Mouse (Mus musculus) forebrain, embryonic 16.5 days (tissue): ENCODE data around the gene Ak8. TPM values are rescaled to one million over a fixed set of nuclear protein-coding genes. Genes with fewer than 3 reads are reported as not detected.

Source experiments
- ATAC-seq: fragments of 200-750 bp; cut with Nextera tagmentation; 2 replicates; pipeline ENCODE4 v1.8.0; 2017; ENCODE audit warnings: mild to moderate bottlenecking, moderate library complexity
- H3K27ac ChIP-seq: fragments of 300-500 bp; sonication (generic); 2 replicates; pipeline ENCODE4 v1.5.1; 2014; ENCODE audit warnings: low read length, control low read depth
- H3K27me3 ChIP-seq: fragments of 300-500 bp; sonication (generic); replicated peaks from 2 replicates; pipeline ENCODE4 v1.6.1; 2014; ENCODE audit warnings: low read length; ENCODE audit not compliant: control insufficient read depth, insufficient read depth
- H3K36me3 ChIP-seq: fragments of 300-500 bp; sonication (generic); 2 replicates; pipeline ENCODE4 v1.6.1; 2014; ENCODE audit not compliant: control insufficient read depth, insufficient read depth
- H3K4me1 ChIP-seq: fragments of 300-500 bp; sonication (generic); replicated peaks from 2 replicates; pipeline ENCODE4 v1.6.1; 2014; ENCODE audit warnings: low read length; ENCODE audit not compliant: control insufficient read depth, insufficient read depth
- H3K4me2 ChIP-seq: fragments of 300-500 bp; sonication (generic); 2 replicates; pipeline ENCODE4 v1.6.1; 2014; ENCODE audit warnings: mild to moderate bottlenecking, low read length, control low read depth
- H3K4me3 ChIP-seq: fragments of 300-500 bp; sonication (generic); replicated peaks from 2 replicates; pipeline ENCODE4 v1.5.1; 2014; ENCODE audit warnings: mild to moderate bottlenecking, low read length, control low read depth
- H3K9ac ChIP-seq: fragments of 300-500 bp; sonication (generic); replicated peaks from 2 replicates; pipeline ENCODE4 v1.6.1; 2014; ENCODE audit warnings: low read depth, low read length, control low read depth
- H3K9me3 ChIP-seq: fragments of 300-500 bp; sonication (generic); 2 replicates; pipeline ENCODE4 v1.6.1; 2016; ENCODE audit warnings: low read length; ENCODE audit not compliant: control insufficient read depth
- WGBS: fragments of 180-500 bp; shearing (Covaris S2); extraction: QIAGEN DNeasy Blood & Tissue Kit; methylation state at CpG from one replicate; pipeline ENCODE4 v1.1.7; 2014; 5-methylcytosine and 5-hydroxymethylcytosine counted together
- polyA plus RNA-seq: library from polyadenylated mRNA; unstranded; fragments of >200 nt; fragmentation: Nextera tagmentation; extraction: Ambion mirVana; gene quantifications from 2 replicates; pipeline ENCODE4 v1.2.1, GENCODE M21; 2015

The Ak8 gene
- polyA plus RNA-seq, 1 experiment from 2014 or later: 1.0 TPM

DNA sequence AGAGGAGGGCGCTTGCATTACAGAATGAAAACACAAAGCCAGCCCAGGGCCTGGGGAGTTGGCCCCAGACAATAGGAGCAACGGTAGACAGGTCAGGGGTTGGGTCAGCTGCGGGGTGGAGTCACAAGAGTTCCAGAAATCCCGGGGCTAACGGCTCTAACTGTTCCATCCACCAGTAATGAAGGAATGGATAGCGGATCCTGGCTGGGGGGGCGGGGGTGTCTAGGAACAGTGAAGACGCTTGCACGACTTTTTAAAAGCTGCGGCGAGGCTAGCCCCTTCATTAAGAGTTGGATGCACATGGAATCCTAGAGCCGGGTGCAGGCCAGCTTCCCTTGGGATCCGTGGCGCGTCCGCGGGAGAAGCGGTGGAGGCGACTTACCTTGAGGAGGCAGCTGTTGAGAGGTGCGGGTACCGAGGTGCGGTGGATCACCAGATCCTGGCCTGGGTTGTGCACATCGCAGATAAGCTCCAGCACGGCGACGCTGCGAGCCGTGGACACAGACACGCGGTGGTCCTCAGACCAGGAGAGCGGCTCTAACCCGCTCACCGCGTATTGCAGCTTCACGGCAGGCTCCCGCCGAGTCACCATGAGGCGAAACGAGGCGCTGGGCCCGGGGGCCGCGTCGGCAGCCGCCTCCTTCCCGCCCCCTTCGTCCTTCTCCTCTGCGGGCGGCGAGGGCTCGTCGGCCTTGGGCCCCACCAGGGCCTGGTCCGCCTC lies 139.7 kb downstream of the Ak8 start:
- peak; percentile 61 for ATAC-seq
- WGBS: under 1% methylated on average over 46 of the region's 53 CpGs
- Histone ChIP-seq H3K9me3 (no peaks in the 10 kb centered on the region), H3K27me3 (no peaks in the 10 kb centered on the region), H3K4me3 (peak overlapping the region; percentile 98), H3K4me2 (peak overlapping the region; percentile 99), H3K36me3 (peaks cover 5% of the 10 kb centered on the region; the same call in 1 of the 2 replicates), H3K4me1 (peaks cover 35% of the 10 kb centered on the region), H3K9ac (peak overlapping the region; percentile 92), H3K27ac (peak overlapping the region; percentile 72)

DNA sequence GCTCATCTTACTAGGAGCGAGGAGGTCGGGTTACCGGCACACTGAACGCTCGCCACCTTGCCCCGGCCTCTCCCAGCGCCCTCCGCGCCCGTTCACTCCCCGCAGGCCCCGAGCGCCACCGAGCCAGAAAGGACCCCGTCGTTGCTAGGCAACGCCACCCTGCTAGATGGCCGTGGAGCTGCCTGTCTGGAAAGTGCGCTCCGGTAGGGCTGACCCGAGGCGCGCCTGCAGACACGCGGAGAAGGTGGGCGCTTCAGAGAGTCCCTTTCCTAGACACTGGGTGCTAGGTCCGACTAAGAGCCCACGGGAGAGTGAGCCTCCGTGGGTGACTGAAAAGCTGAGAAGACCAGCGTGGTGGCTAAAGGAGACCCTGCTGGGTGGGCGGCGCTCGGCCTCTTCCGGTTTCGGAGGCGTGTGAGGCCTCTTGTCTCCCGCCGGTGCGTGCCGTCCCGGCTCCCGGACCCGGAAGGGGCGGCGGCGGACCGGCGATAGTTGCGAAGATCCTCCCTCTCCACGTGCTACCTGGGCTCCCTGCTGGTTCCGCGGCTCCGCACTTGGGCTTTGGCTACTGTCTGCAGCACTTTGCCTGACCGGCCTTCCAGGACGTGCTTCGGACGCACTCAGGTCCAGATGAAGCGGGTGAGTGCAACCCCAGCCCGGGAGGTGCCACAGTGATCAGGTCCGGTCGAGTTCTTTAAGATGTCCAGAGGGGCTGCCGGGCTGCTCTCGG lies 140.4 kb downstream of the Ak8 start, which contains the start of the genes Gtf3c4 and Ddx31:
Gene Gtf3c4 (minus strand): TSS at position 139 of the 730 bp plus-strand sequence.
Gene Ddx31 (plus strand): TSS at position 185 of the 730 bp plus-strand sequence.
- H3K4me3 ChIP-seq: peak within 1 kb of the TSS; percentile 98
- WGBS: under 1% methylated on average over 60 of the region's 63 CpGs
- ATAC-seq: peak; percentile 98
- H3K9me3 ChIP-seq: no peaks in the 10 kb centered on the region
- peak within 1 kb of the TSS; percentile 72 for H3K27ac ChIP-seq
- peak within 1 kb of the TSS; percentile 92 for H3K9ac ChIP-seq
- no peaks in the 10 kb centered on the region for H3K27me3 ChIP-seq
- peak within 1 kb of the TSS; percentile 99 for H3K4me2 ChIP-seq
- peaks cover 35% of the 10 kb centered on the region for H3K4me1 ChIP-seq
- 0 out of 2 replicates have a peak, but pooled peaks cover 4% of the 10 kb centered on the region for H3K36me3 ChIP-seq

DNA sequence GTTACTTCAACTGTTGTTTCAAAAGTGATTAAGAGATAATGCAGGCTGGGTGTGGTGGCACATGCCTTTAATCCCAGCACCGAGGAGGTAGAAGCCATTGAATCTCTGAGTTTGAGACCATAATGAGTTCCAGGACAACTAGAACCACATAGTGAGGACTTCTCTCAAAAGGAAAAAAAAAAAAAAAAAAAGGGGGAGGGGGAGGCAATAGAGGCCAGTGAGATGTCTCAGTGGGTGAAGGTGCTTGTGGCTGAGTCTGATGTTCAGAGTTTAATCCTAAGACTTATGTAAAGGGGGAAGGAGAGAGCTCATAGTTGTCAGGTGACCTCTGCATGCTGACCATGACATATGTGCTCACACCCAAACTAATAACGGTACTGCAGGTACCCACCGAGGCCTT lies 142.1 kb downstream of the Ak8 start:
- Histone ChIP-seq H3K4me2 (peak overlapping the region; percentile 92), H3K4me1 (peaks cover 35% of the 10 kb centered on the region), H3K9ac (no peak overlapping the region), H3K4me3 (no peak overlapping the region), H3K27ac (no peak overlapping the region), H3K27me3 (no peaks in the 10 kb centered on the region), H3K36me3 (0 out of 2 replicates have a peak, but pooled peaks cover 4% of the 10 kb centered on the region), H3K9me3 (no peaks in the 10 kb centered on the region)
- 82% methylated on average over 3 of the region's 3 CpGs for WGBS
- ATAC-seq: no peak

DNA sequence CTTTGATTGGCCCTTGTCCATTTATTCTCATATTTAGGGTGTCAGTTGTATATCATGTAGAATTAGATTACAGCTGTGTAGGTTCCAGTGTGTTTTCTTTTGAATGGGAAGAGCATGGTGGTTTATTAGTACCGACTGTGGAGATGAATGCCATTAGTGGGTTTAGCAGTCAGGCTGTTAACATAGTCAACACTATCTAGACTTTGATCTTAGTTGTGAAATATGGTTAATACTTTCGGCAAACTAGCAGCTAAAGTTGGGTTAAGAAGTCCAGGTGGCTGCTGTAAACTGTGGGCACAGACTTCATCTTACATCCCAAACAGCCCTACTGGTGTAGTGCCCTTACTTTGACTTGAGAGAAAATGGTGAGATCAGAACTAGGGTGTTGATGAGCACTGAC lies 148.9 kb downstream of the Ak8 start:
- Histone ChIP-seq H3K27me3 (no peaks in the 10 kb centered on the region), H3K4me3 (no peak overlapping the region), H3K4me1 (no peaks in the 10 kb centered on the region), H3K9ac (no peak overlapping the region), H3K36me3 (peaks cover 15% of the 10 kb centered on the region), H3K9me3 (no peaks in the 10 kb centered on the region), H3K27ac (no peak overlapping the region), H3K4me2 (no peak overlapping the region)
- no peak for ATAC-seq
- whole genome bisulfite sequencing: 90% methylated on average over 2 of the region's 2 CpGs

DNA sequence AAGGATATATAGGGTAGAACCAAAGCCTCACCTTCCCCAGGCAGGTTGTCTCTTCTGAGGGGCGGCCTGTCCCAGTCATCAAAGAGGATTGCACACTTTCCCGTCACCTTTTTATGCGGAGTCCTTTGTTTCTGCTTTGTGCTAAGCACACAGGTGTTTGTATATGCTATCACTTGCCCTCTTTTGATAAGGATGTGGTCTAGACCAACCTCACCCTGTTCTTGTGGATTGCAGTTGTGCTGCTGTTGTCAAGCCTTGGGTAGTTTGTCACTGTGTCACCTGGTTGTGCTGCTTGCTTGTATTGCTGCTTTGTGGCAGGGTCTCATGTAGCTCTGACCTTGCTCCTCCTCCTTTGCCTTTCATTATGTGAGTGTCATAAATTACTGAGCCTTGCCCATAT lies 152.6 kb downstream of the Ak8 start:
- no peaks in the 10 kb centered on the region for H3K9me3 ChIP-seq
- peaks cover 10% of the 10 kb centered on the region for H3K36me3 ChIP-seq

GRCm38 (mm10) chr2:28855773-28856172 lies 155.8 kb downstream of the Ak8 start:
- H3K4me1 ChIP-seq: no peaks in the 10 kb centered on the region
- H3K36me3 ChIP-seq: peaks cover 7% of the 10 kb centered on the region; the same call in 1 of the 2 replicates
- H3K4me2 ChIP-seq: no peak overlapping the region
- ATAC-seq: no peak
- no peaks in the 10 kb centered on the region for H3K27me3 ChIP-seq
- H3K9ac ChIP-seq: no peak overlapping the region
- H3K27ac ChIP-seq: no peak overlapping the region
- 94% methylated on average over 2 of the region's 2 CpGs for WGBS
- no peak overlapping the region for H3K4me3 ChIP-seq
- H3K9me3 ChIP-seq: no peaks in the 10 kb centered on the region

More for the DNA sequence above, 152.6 kb downstream of the Ak8 start:
- Histone ChIP-seq H3K27me3 (no peaks in the 10 kb centered on the region), H3K4me1 (no peaks in the 10 kb centered on the region), H3K9ac (no peak overlapping the region), H3K27ac (no peak overlapping the region), H3K4me2 (no peak overlapping the region), H3K4me3 (no peak overlapping the region)
- WGBS: 89% methylated on average over 3 of the region's 3 CpGs
- ATAC-seq: no peak

- no peak for ATAC-seq
- Histone ChIP-seq H3K9ac (no peak overlapping the region), H3K9me3 (no peaks in the 10 kb centered on the region), H3K36me3 (peaks cover 21% of the 10 kb centered on the region), H3K4me1 (no peaks in the 10 kb centered on the region), H3K4me3 (no peak overlapping the region), H3K27me3 (no peaks in the 10 kb centered on the region), H3K4me2 (no peak overlapping the region), H3K27ac (no peak overlapping the region)
- 96% methylated on average over 4 of the region's 4 CpGs for WGBS
Measured at GRCm38 (mm10) chr2:28859303-28859702, 159.3 kb downstream of the Ak8 start.

- Histone ChIP-seq H3K36me3 (peaks cover 19% of the 10 kb centered on the region), H3K9ac (no peak overlapping the region), H3K27me3 (no peaks in the 10 kb centered on the region), H3K4me1 (no peaks in the 10 kb centered on the region), H3K27ac (no peak overlapping the region), H3K9me3 (no peaks in the 10 kb centered on the region), H3K4me2 (no peak overlapping the region), H3K4me3 (no peak overlapping the region)
- 58% methylated on average over 8 of the region's 8 CpGs for WGBS
- peak; percentile 40; the same call in 1 of the 2 replicates for ATAC-seq
Measured at GRCm38 (mm10) chr2:28860678-28861423, 160.9 kb downstream of the Ak8 start.
